Mouse (Mus musculus) left cerebral cortex, adult 8-10 months (tissue): Measurements from ENCODE around the gene Bap1. TPM values are rescaled to one million over a fixed set of nuclear protein-coding genes. Genes with fewer than 3 reads are reported as not detected.

Experiments used
- total RNA-seq, 4 experiments: library from RNA; stranded (reverse); gene quantifications; 2 replicates each; pipeline ENCODE4 v1.2.4; 2022

The Bap1 gene
- total RNA-seq, 4 experiments from 2014 or later, result 131 to 140 (median 137) TPM

Other genes starting within 250 kb of the Bap1 start
- 100 to 1,000 TPM; 166 to 179 (median 173) TPM for gene Spcs1, start 249.8 kb upstream of the Bap1 start, total RNA-seq
- 10 to 100 TPM; 51.1 to 56.1 (median 52.0) TPM for gene Pbrm1, start 232.3 kb upstream of the Bap1 start, total RNA-seq
- 10 to 100 TPM; 43.5 to 58.8 (median 49.6) TPM for gene Gnl3, start 232.3 kb upstream of the Bap1 start, total RNA-seq
- gene Smim4, start 122.5 kb upstream of the Bap1 start, total RNA-seq, result 10 to 100 TPM; 26.5 to 30.6 (median 28.0) TPM
- 1 to 10 TPM; 3.0 to 4.1 (median 3.8) TPM for gene Nt5dc2, start 120.4 kb upstream of the Bap1 start, total RNA-seq
- 10 to 100 TPM; 18.7 to 28.1 (median 22.2) TPM for gene Stab1, start 82.8 kb upstream of the Bap1 start, total RNA-seq
- gene Tnnc1, start 43.1 kb upstream of the Bap1 start, total RNA-seq, result 10 to 100 TPM; 19.5 to 22.6 (median 19.7) TPM
- 100 to 1,000 TPM; 363 to 424 (median 392) TPM for gene Nisch, start 34.5 kb upstream of the Bap1 start, total RNA-seq
- 1 to 10 TPM; 5.0 to 6.0 (median 5.7) TPM for gene Sema3g, start 33.6 kb upstream of the Bap1 start, total RNA-seq
- 1 to 10 TPM; 5.1 to 6.3 (median 5.7) TPM for gene Phf7, start 133 bp upstream of the Bap1 start, total RNA-seq
- gene Dnah1, start 72.4 kb downstream of the Bap1 start, total RNA-seq, result 1 to 10 TPM; 4.9 to 7.0 (median 5.6) TPM
- 10 to 100 TPM; 30.4 to 33.8 (median 31.8) TPM for gene Capn7, start 85.2 kb downstream of the Bap1 start, total RNA-seq
- 10 to 100 TPM; 44.6 to 70.2 (median 56.1) TPM for gene Sh3bp5, start 184.6 kb downstream of the Bap1 start, total RNA-seq
- gene Eaf1, start 242.9 kb downstream of the Bap1 start, total RNA-seq, result 10 to 100 TPM; 12.5 to 16.6 (median 13.3) TPM
- gene Mettl6, start 243.6 kb downstream of the Bap1 start, total RNA-seq, result 10 to 100 TPM; 30.8 to 37.8 (median 34.0) TPM